Mouse (Mus musculus) liver, adult 2 months (tissue): ENCODE results near the gene Naa15.

Experiments
- CTCF ChIP-seq: fragments of 200-500 bp; IDR thresholded peaks from 2 replicates; pipeline ENCODE4 v1.5.1; 2011; ENCODE audit warnings: low read depth, low read length, control low read depth
- POLR2A ChIP-seq: fragments of 200-500 bp; IDR thresholded peaks from 2 replicates; pipeline ENCODE4 v1.6.1; 2011; ENCODE audit warnings: low read length, control low read depth; ENCODE audit not compliant: insufficient read depth; ENCODE audit errors: extremely low read depth

DNA sequence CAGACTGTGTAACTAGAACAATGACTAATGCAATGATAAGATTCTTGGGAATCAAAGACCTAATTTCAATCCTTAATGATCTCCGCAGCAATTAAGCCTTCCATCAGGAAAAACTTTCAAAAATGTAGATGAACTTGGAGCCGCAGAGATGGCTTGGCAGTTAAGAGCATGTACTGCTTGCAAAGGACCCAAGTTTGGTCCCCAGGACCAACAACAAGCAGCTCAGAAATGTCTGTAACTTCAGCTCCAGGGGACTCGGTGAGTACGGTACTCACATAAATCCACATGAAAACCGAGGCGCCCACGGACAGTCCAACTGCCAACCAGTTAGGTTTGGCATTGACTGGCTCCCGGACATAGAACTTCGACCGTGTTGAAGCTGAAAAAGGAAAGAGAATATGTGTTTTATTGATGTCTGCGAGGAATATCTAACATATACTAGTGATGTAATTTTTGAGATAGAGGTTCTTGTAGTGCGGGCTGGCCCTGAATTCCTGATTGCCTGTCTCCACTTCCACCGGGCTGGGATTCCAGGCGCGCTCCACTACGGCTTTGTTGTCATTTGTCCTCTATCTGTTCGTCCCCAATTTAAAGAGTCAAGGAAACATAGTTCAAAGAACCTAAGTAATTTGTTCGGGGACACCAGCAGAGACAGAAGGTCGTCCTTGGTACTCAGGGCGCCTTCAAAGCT lies 6.9 kb upstream of the Naa15 start:
- no peak for TF ChIP-seq POLR2A
- no peak for TF ChIP-seq CTCF
